Mouse (Mus musculus) G1E (cell line): ENCODE measurements around the gene Macrod2. TPM values are rescaled to one million over a fixed set of nuclear protein-coding genes. Genes with fewer than 3 reads are reported as not detected.

Source experiments
- ATAC-seq: 2 replicates; pipeline ENCODE4 v1.8.0; 2016; ENCODE audit warnings: mild to moderate bottlenecking; ENCODE audit not compliant: insufficient number of reproducible peaks, poor library complexity, low FRiP score, severe bottlenecking; ENCODE audit errors: extremely low read depth
- DNase-seq: peaks from one replicate; pipeline ENCODE4 v3.0.0; 2012; ENCODE audit warnings: low spot score
- H3K27me3 ChIP-seq: 2 replicates; pipeline ENCODE4 v1.6.1; 2012; ENCODE audit warnings: mild to moderate bottlenecking, low read length, inconsistent platforms; ENCODE audit not compliant: insufficient read depth
- H3K36me3 ChIP-seq: replicated peaks from 2 replicates; pipeline ENCODE3; 2012; ENCODE audit warnings: mild to moderate bottlenecking, inconsistent platforms
- H3K4me1 ChIP-seq: 2 replicates; pipeline ENCODE4 v1.6.1; 2012; ENCODE audit warnings: low read depth, low read length, inconsistent platforms, mixed read lengths; ENCODE audit not compliant: insufficient read depth
- H3K4me3 ChIP-seq: 2 replicates; pipeline ENCODE4 v1.5.1; 2012; ENCODE audit warnings: low read depth, mild to moderate bottlenecking, inconsistent platforms, low read length, moderate library complexity, mixed read lengths
- H3K9me3 ChIP-seq: replicated peaks from 2 replicates; pipeline ENCODE4 v1.6.1; 2012; ENCODE audit warnings: inconsistent platforms
- CTCF ChIP-seq: IDR thresholded peaks from 2 replicates; pipeline ENCODE4 v1.5.1; 2012; ENCODE audit warnings: low read depth, low read length, inconsistent platforms, mixed read lengths
- GATA1 ChIP-seq: IDR thresholded peaks from 2 replicates; pipeline ENCODE4 v1.6.1; 2012; ENCODE audit warnings: borderline replicate concordance, low read length, inconsistent platforms, mixed read lengths
- GATA2 ChIP-seq: IDR thresholded peaks from 2 replicates; pipeline ENCODE4 v1.6.1; 2012; ENCODE audit warnings: low read depth, low read length, inconsistent platforms, borderline replicate concordance
- POLR2AphosphoS5 ChIP-seq: IDR thresholded peaks from 2 replicates; pipeline ENCODE4 v1.6.1; 2012; ENCODE audit warnings: low read depth, low read length, inconsistent platforms; ENCODE audit not compliant: insufficient replicate concordance
- TAL1 ChIP-seq: conservative IDR thresholded peaks from 2 replicates; pipeline ENCODE4 v1.6.1; 2012; ENCODE audit warnings: low read depth, low read length, inconsistent platforms, mixed read lengths
- polyA plus RNA-seq: library from polyadenylated mRNA; stranded (reverse); fragments of >175 nt; gene quantifications from 2 replicates; pipeline ENCODE4 v1.2.3, GENCODE M21; 2012
- total RNA-seq, 2 experiments: library from RNA; stranded (forward) in 1 of 2; stranded (reverse) in 1 of 2; fragments of 200-1000 nt in 1 of 2; fragments of >200 nt in 1 of 2; fragmentation: Nextera tagmentation in 1 of 2; gene quantifications; 2 replicates each; pipeline ENCODE4 v1.2.3; 2014 to 2017

Macrod2 gene
- total and polyA plus RNA-seq, 3 experiments, result 0.38 TPM; not detected in 2

GRCm38 (mm10) chr2:141697541-141697940, 1302.4 kb downstream of the Macrod2 start:
- Histone ChIP-seq H3K9me3 (peaks cover 5% of the 10 kb centered on the region), H3K36me3 (no peaks in the 10 kb centered on the region), H3K4me3 (no peak overlapping the region), H3K4me1 (no peaks in the 10 kb centered on the region), H3K27me3 (no peaks in the 10 kb centered on the region)
- TF ChIP-seq TAL1 (no peak), CTCF (no peak), GATA1 (no peak), GATA2 (no peak)
- DNase-seq (no peak), ATAC-seq (no peak)

GRCm38 (mm10) chr2:141698320-141698719, 1303.2 kb downstream of the Macrod2 start:
- Histone ChIP-seq H3K4me3 (no peak overlapping the region), H3K4me1 (no peaks in the 10 kb centered on the region), H3K27me3 (no peaks in the 10 kb centered on the region), H3K9me3 (peaks cover 5% of the 10 kb centered on the region), H3K36me3 (no peaks in the 10 kb centered on the region)
- ATAC-seq (no peak), DNase-seq (no peak)
- TF ChIP-seq TAL1 (no peak), GATA1 (no peak)

- DNase-seq (no peak), ATAC-seq (no peak)
- H3K4me1 ChIP-seq, result no peaks in the 10 kb centered on the region
- no peak overlapping the region for H3K4me3 ChIP-seq
- no peak for TF ChIP-seq GATA2
- TF ChIP-seq CTCF, result no peak
- peaks cover 5% of the 10 kb centered on the region for H3K9me3 ChIP-seq
- H3K36me3 ChIP-seq, result no peaks in the 10 kb centered on the region
- no peaks in the 10 kb centered on the region for H3K27me3 ChIP-seq
Observed at GRCm38 (mm10) chr2:141700759-141701452, 1305.8 kb downstream of the Macrod2 start.

- no peak for DNase-seq
- TF ChIP-seq GATA2, result no peak
- no peak for TF ChIP-seq CTCF
- no peak for TF ChIP-seq TAL1
- H3K27me3 ChIP-seq, result no peaks in the 10 kb centered on the region
- ATAC-seq, result no peak
- H3K4me3 ChIP-seq, result no peak overlapping the region
- H3K4me1 ChIP-seq, result no peaks in the 10 kb centered on the region
- H3K36me3 ChIP-seq, result no peaks in the 10 kb centered on the region
- H3K9me3 ChIP-seq, result 0 out of 2 replicates have a peak, but pooled peaks cover 5% of the 10 kb centered on the region
Observed at GRCm38 (mm10) chr2:141711785-141712184, 1316.7 kb downstream of the Macrod2 start.

GRCm38 (mm10) chr2:141712265-141712664, 1317.2 kb downstream of the Macrod2 start:
- ATAC-seq (no peak), DNase-seq (no peak)
- Histone ChIP-seq H3K36me3 (no peaks in the 10 kb centered on the region), H3K27me3 (no peaks in the 10 kb centered on the region), H3K9me3 (0 out of 2 replicates have a peak, but pooled peaks cover 5% of the 10 kb centered on the region), H3K4me3 (no peak overlapping the region), H3K4me1 (no peaks in the 10 kb centered on the region)
- TF ChIP-seq GATA1 (no peak), POLR2AphosphoS5 (no peak), CTCF (no peak), TAL1 (no peak), GATA2 (no peak)

GRCm38 (mm10) chr2:141715061-141715460, 1320.0 kb downstream of the Macrod2 start:
- no peak for ATAC-seq
- no peaks in the 10 kb centered on the region for H3K27me3 ChIP-seq
- H3K36me3 ChIP-seq, result no peaks in the 10 kb centered on the region
- 0 out of 2 replicates have a peak, but pooled peaks cover 5% of the 10 kb centered on the region for H3K9me3 ChIP-seq
- TF ChIP-seq POLR2AphosphoS5 (no peak), GATA2 (no peak), CTCF (no peak), TAL1 (no peak), GATA1 (no peak)
- H3K4me3 ChIP-seq, result no peak overlapping the region
- no peak for DNase-seq
- H3K4me1 ChIP-seq, result no peaks in the 10 kb centered on the region

GRCm38 (mm10) chr2:141722531-141722930, 1327.4 kb downstream of the Macrod2 start:
- H3K27me3 ChIP-seq, result no peaks in the 10 kb centered on the region
- 0 out of 2 replicates have a peak, but pooled peaks cover 2% of the 10 kb centered on the region for H3K9me3 ChIP-seq
- no peaks in the 10 kb centered on the region for H3K4me1 ChIP-seq
- ATAC-seq, result no peak
- no peak for TF ChIP-seq TAL1
- TF ChIP-seq GATA1, result no peak
- no peak for TF ChIP-seq CTCF
- TF ChIP-seq POLR2AphosphoS5, result no peak
- TF ChIP-seq GATA2, result no peak
- no peaks in the 10 kb centered on the region for H3K36me3 ChIP-seq
- no peak overlapping the region for H3K4me3 ChIP-seq
- DNase-seq, result no peak
